Mouse (Mus musculus) hindbrain, embryonic 11.5 days (tissue): Measurements from ENCODE around the gene Cnih2. TPM values are rescaled to one million over a fixed set of nuclear protein-coding genes. Genes with fewer than 3 reads are reported as not detected.

Experiments used
- ATAC-seq: fragments of 200-750 bp; cut with Nextera tagmentation; 2 replicates; pipeline ENCODE4 v1.8.0; 2017; ENCODE audit warnings: mild to moderate bottlenecking, moderate TSS enrichment, moderate library complexity; ENCODE audit not compliant: low FRiP score
- DNase-seq: peaks from one replicate; pipeline ENCODE4 v3.0.0-alpha.2; 2015; ENCODE audit warnings: low spot score
- H3K27ac ChIP-seq: fragments of 300-500 bp; sonication (generic); 2 replicates; pipeline ENCODE4 v1.5.1; 2014; ENCODE audit warnings: mild to moderate bottlenecking, low read depth, low read length
- H3K27me3 ChIP-seq: fragments of 300-500 bp; sonication (generic); 2 replicates; pipeline ENCODE4 v1.6.1; 2014; ENCODE audit warnings: mild to moderate bottlenecking, low read length, moderate library complexity, mixed read lengths; ENCODE audit not compliant: control insufficient read depth, insufficient read depth
- H3K36me3 ChIP-seq: fragments of 300-500 bp; sonication (generic); 2 replicates; pipeline ENCODE4 v1.6.1; 2014; ENCODE audit warnings: mild to moderate bottlenecking, low read length, moderate library complexity, mixed read lengths; ENCODE audit not compliant: control insufficient read depth, insufficient read depth
- H3K4me1 ChIP-seq: fragments of 300-500 bp; sonication (generic); replicated peaks from 2 replicates; pipeline ENCODE4 v1.6.1; 2014; ENCODE audit warnings: low read length, mixed read lengths; ENCODE audit not compliant: control insufficient read depth, insufficient read depth
- H3K4me2 ChIP-seq: fragments of 300-500 bp; sonication (generic); replicated peaks from 2 replicates; pipeline ENCODE4 v1.6.1; 2014; ENCODE audit warnings: mild to moderate bottlenecking, low read depth, low read length
- H3K4me3 ChIP-seq: fragments of 300-500 bp; sonication (generic); 2 replicates; pipeline ENCODE4 v1.5.1; 2014; ENCODE audit warnings: low read depth, low read length
- H3K9ac ChIP-seq: fragments of 300-500 bp; sonication (generic); 2 replicates; pipeline ENCODE4 v1.6.1; 2014; ENCODE audit warnings: low read depth, low read length
- H3K9me3 ChIP-seq: fragments of 300-500 bp; sonication (generic); 2 replicates; pipeline ENCODE4 v1.6.1; 2016; ENCODE audit warnings: low read length; ENCODE audit not compliant: control insufficient read depth
- WGBS: fragments of 180-500 bp; shearing (Covaris S2); extraction: QIAGEN DNeasy Blood & Tissue Kit; methylation state at CpG from one replicate; pipeline ENCODE4 v1.1.7; 2014; 5-methylcytosine and 5-hydroxymethylcytosine counted together
- polyA plus RNA-seq: library from polyadenylated mRNA; unstranded; fragments of >200 nt; fragmentation: Nextera tagmentation; extraction: Ambion mirVana; gene quantifications from 2 replicates; pipeline ENCODE4 v1.2.1, GENCODE M21; 2014

Gene Cnih2
- 126 and 128 TPM in 2 replicates for polyA plus RNA-seq

- H3K9ac ChIP-seq, result peak within 1 kb of the TSS; percentile 86
- no peaks in the 10 kb centered on the region for H3K9me3 ChIP-seq
- WGBS, result 3% methylated on average over 20 of the region's 48 CpGs
- H3K36me3 ChIP-seq, result peaks cover 4% of the 10 kb centered on the region; the same call in 1 of the 2 replicates
- no peaks in the 10 kb centered on the region for H3K27me3 ChIP-seq
- H3K4me2 ChIP-seq, result peak within 1 kb of the TSS; percentile 94
- peak within 1 kb of the TSS; percentile 69 for H3K4me3 ChIP-seq
- DNase-seq, result peak; percentile 88
- H3K27ac ChIP-seq, result peak within 1 kb of the TSS; percentile 75
- H3K4me1 ChIP-seq, result peaks cover 24% of the 10 kb centered on the region
- peak; percentile 65 for ATAC-seq
These were observed at the start of gene Cnih2 for GRCm38 (mm10) chr19:5098363-5099143. TSS of gene Cnih2 (minus strand) at chr19:5098521.

- 3% methylated on average over 2 of the region's 2 CpGs for WGBS
- Histone ChIP-seq H3K27me3 (no peaks in the 10 kb centered on the region), H3K4me2 (no peak overlapping the region), H3K9ac (no peak overlapping the region), H3K27ac (no peak overlapping the region), H3K4me1 (no peaks in the 10 kb centered on the region), H3K9me3 (no peaks in the 10 kb centered on the region), H3K4me3 (no peak overlapping the region), H3K36me3 (no peaks in the 10 kb centered on the region)
- ATAC-seq (no peak), DNase-seq (peak; percentile 72)
These were observed 41.3 kb upstream of the Cnih2 start for GRCm38 (mm10) chr19:5139640-5140039.

GRCm38 (mm10) chr19:5131237-5131636, 32.9 kb upstream of the Cnih2 start:
- ATAC-seq (no peak), DNase-seq (no peak)
- 83% methylated on average over 4 of the region's 4 CpGs for WGBS

DNA sequence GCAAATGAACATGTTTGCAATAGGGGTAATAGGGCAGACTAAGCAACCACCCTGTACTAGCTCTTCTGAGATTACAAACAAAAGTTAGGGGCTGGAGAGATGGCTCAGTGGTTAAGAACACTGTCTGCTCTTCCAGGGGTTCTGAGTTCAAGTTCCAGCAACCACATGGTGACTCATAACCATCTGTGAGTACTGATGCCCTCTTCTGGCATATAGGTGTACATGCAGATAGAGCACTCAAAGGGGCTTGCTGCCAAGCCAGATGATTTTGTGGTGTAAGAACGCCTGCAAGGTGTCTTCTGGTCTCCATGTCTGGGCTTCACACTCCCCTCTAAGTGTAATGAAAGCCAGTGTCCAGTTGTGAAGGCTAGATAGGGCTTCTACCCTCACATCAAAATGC, 31.4 kb upstream of the Cnih2 start:
- Histone ChIP-seq H3K4me3 (no peak overlapping the region), H3K9ac (no peak overlapping the region)
- DNase-seq, result no peak

More at GRCm38 (mm10) chr19:5131237-5131636, 32.9 kb upstream of the Cnih2 start:
- H3K4me2 ChIP-seq, result no peak overlapping the region
- H3K9me3 ChIP-seq, result no peaks in the 10 kb centered on the region
- H3K4me1 ChIP-seq, result no peaks in the 10 kb centered on the region
- no peak overlapping the region for H3K27ac ChIP-seq
- H3K36me3 ChIP-seq, result no peaks in the 10 kb centered on the region
- no peak overlapping the region for H3K4me3 ChIP-seq
- H3K9ac ChIP-seq, result no peak overlapping the region
- H3K27me3 ChIP-seq, result no peaks in the 10 kb centered on the region

DNA sequence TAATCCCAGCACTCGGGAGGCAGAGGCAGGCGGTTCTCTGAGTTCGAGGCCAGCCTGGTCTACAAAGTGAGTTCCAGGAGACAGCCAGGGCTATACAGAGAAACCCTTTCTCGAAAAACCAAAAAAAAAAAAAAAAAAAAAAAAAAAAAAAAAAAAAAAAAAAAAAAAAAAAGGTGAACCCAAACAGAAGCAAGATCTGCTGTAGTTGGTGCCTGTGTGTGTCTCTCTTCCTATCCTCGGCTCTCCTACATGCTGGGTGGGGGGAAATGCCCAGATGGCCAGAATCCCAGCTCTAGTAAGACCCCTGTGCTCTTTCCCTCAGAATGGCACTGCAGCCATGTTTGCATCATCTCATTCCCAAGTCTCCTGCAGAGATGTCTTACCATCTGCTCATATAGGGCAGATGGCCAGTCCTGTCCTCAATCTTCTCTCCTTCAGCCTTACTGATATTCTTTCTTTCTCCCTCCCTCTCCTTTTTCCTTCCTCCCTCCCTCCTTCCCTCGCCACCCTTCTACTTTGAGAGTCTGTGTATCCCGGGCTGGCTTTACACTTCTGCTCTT, 25.8 kb upstream of the Cnih2 start:
- H3K4me3 ChIP-seq, result no peak overlapping the region
- H3K9me3 ChIP-seq, result no peaks in the 10 kb centered on the region
- DNase-seq (no peak), ATAC-seq (no peak)
- no peaks in the 10 kb centered on the region for H3K36me3 ChIP-seq
- H3K4me1 ChIP-seq, result no peaks in the 10 kb centered on the region
- H3K9ac ChIP-seq, result no peak overlapping the region
- H3K27me3 ChIP-seq, result no peaks in the 10 kb centered on the region
- 81% methylated on average over 7 of the region's 7 CpGs for WGBS
- H3K27ac ChIP-seq, result no peak overlapping the region
- H3K4me2 ChIP-seq, result no peak overlapping the region

More for the DNA sequence above, 31.4 kb upstream of the Cnih2 start:
- no peaks in the 10 kb centered on the region for H3K36me3 ChIP-seq
- H3K27me3 ChIP-seq, result no peaks in the 10 kb centered on the region
- ATAC-seq, result no peak
- no peaks in the 10 kb centered on the region for H3K9me3 ChIP-seq
- no peak overlapping the region for H3K27ac ChIP-seq
- H3K4me1 ChIP-seq, result no peaks in the 10 kb centered on the region
- no peak overlapping the region for H3K4me2 ChIP-seq
- WGBS, result 57% methylated on average over 1 of the region's 1 CpGs

GRCm38 (mm10) chr19:5123241-5123640, 24.9 kb upstream of the Cnih2 start:
- WGBS, result 86% methylated on average over 3 of the region's 3 CpGs
- DNase-seq (no peak), ATAC-seq (no peak)
- H3K36me3 ChIP-seq, result no peaks in the 10 kb centered on the region
- no peaks in the 10 kb centered on the region for H3K27me3 ChIP-seq
- no peak overlapping the region for H3K9ac ChIP-seq
- H3K27ac ChIP-seq, result no peak overlapping the region
- no peaks in the 10 kb centered on the region for H3K4me1 ChIP-seq
- H3K9me3 ChIP-seq, result no peaks in the 10 kb centered on the region
- H3K4me2 ChIP-seq, result no peak overlapping the region
- no peak overlapping the region for H3K4me3 ChIP-seq

GRCm38 (mm10) chr19:5122492-5122891, 24.2 kb upstream of the Cnih2 start:
- Histone ChIP-seq H3K36me3 (no peaks in the 10 kb centered on the region), H3K4me2 (no peak overlapping the region), H3K9ac (no peak overlapping the region), H3K4me3 (no peak overlapping the region), H3K27me3 (no peaks in the 10 kb centered on the region), H3K27ac (no peak overlapping the region), H3K4me1 (no peaks in the 10 kb centered on the region), H3K9me3 (no peaks in the 10 kb centered on the region)
- 79% methylated on average over 10 of the region's 10 CpGs for WGBS
- DNase-seq (no peak), ATAC-seq (no peak)

GRCm38 (mm10) chr19:5118384-5118698, 20.0 kb upstream of the Cnih2 start, which contains the start of gene Klc2:
TSS of gene Klc2 (minus strand) at chr19:5118560.
- Histone ChIP-seq H3K4me1 (peaks cover 5% of the 10 kb centered on the region), H3K4me2 (peak within 1 kb of the TSS; percentile 81), H3K9me3 (no peaks in the 10 kb centered on the region), H3K27me3 (no peaks in the 10 kb centered on the region), H3K27ac (peak within 1 kb of the TSS; percentile 89), H3K4me3 (peak within 1 kb of the TSS; percentile 93), H3K9ac (peak within 1 kb of the TSS; percentile 82), H3K36me3 (peaks cover 3% of the 10 kb centered on the region; the same call in 1 of the 2 replicates)
- DNase-seq (no peak), ATAC-seq (peak; percentile 91)
- 2% methylated on average over 18 of the region's 18 CpGs for WGBS
